Mouse (Mus musculus) thymus, postnatal 10 days (tissue): ENCODE results near the gene Mrpl43.

Source experiments
- DNase-seq, 2 experiments: peaks; one replicate each; pipeline ENCODE4 v3.0.0; 2021; ENCODE audit warnings: low spot score in 2 of 2

Mrpl43 gene

GRCm38 (mm10) chr19:45007425-45008191 is 1.4 kb upstream of the Mrpl43 start:
- no peak for DNase-seq

GRCm38 (mm10) chr19:45007021-45007420 is 779 bp upstream of the Mrpl43 start:
- DNase-seq: no peak

GRCm38 (mm10) chr19:45005444-45005843 is 798 bp downstream of the Mrpl43 start, which contains the start of gene Twnk:
Gene Twnk, plus strand, starts transcription at chr19:45005663.
- DNase-seq: no peak

- no peak for DNase-seq
Observed at GRCm38 (mm10) chr19:45003740-45004516, 2.3 kb downstream of the Mrpl43 start.

- no peak for DNase-seq
Observed at GRCm38 (mm10) chr19:45002301-45002700, 3.9 kb downstream of the Mrpl43 start.

GRCm38 (mm10) chr19:44999647-45000046 is 6.6 kb downstream of the Mrpl43 start:
- DNase-seq: no peak

- DNase-seq: no peak
Observed at GRCm38 (mm10) chr19:44997786-44998185, 8.5 kb downstream of the Mrpl43 start.

GRCm38 (mm10) chr19:44992712-44993111 is 13.5 kb downstream of the Mrpl43 start:
- DNase-seq: no peak

GRCm38 (mm10) chr19:44992246-44992645 is 14.0 kb downstream of the Mrpl43 start:
- no peak for DNase-seq

GRCm38 (mm10) chr19:44991031-44991430 is 15.2 kb downstream of the Mrpl43 start:
- no peak for DNase-seq

- DNase-seq: no peak
Observed at GRCm38 (mm10) chr19:44989567-44990495, 16.4 kb downstream of the Mrpl43 start.

- DNase-seq: peak in 1 of 2 experiments; percentile 50
Observed at GRCm38 (mm10) chr19:44988831-44989566, 17.2 kb downstream of the Mrpl43 start, which contains the start of gene Sema4g. Gene Sema4g, plus strand, starts transcription at chr19:44989101.

GRCm38 (mm10) chr19:44988321-44988720 is 17.9 kb downstream of the Mrpl43 start:
- no peak for DNase-seq

GRCm38 (mm10) chr19:44987851-44988250 is 18.4 kb downstream of the Mrpl43 start:
- DNase-seq: no peak

- DNase-seq: no peak
Observed at GRCm38 (mm10) chr19:44987004-44987403, 19.2 kb downstream of the Mrpl43 start.

- DNase-seq: no peak
Observed at GRCm38 (mm10) chr19:44985159-44985988, 20.9 kb downstream of the Mrpl43 start.

GRCm38 (mm10) chr19:44984420-44984819 is 21.8 kb downstream of the Mrpl43 start:
- DNase-seq: no peak

GRCm38 (mm10) chr19:44983366-44983765 is 22.9 kb downstream of the Mrpl43 start:
- DNase-seq: no peak

- no peak for DNase-seq
Observed at GRCm38 (mm10) chr19:44982477-44983115, 23.6 kb downstream of the Mrpl43 start.

GRCm38 (mm10) chr19:44980787-44981186 is 25.5 kb downstream of the Mrpl43 start:
- DNase-seq: no peak
